ENCODE assay signal across 1 mouse cellular context in genomic region chr11:116121731-116122245, GRCm38 (mm10). TPM values are rescaled to one million over a fixed set of nuclear protein-coding genes. Genes with fewer than 3 reads are reported as not detected.
"Had no signal": no experiment of that assay in that cellular context is flagged by ENCODE, and none has a peak within 500 bp of the region (broad histone marks: within the 10 kb centered on the region; RNA-seq: fewer than 3 reads in every experiment).

No protein-coding gene starts in this region.

RNA-seq across cellular contexts. Expression of gene Trim47, which starts 5.2 kb away (rescaled TPM):
- total RNA-seq: monocyte, adult 5-6 weeks had no signal
